Mouse (Mus musculus): ENCODE results near the gene Gm39115.
A peak's percentile ranks its signal among the peaks of the same experiment; 100 is the strongest.

Gene Gm39115

DNA sequence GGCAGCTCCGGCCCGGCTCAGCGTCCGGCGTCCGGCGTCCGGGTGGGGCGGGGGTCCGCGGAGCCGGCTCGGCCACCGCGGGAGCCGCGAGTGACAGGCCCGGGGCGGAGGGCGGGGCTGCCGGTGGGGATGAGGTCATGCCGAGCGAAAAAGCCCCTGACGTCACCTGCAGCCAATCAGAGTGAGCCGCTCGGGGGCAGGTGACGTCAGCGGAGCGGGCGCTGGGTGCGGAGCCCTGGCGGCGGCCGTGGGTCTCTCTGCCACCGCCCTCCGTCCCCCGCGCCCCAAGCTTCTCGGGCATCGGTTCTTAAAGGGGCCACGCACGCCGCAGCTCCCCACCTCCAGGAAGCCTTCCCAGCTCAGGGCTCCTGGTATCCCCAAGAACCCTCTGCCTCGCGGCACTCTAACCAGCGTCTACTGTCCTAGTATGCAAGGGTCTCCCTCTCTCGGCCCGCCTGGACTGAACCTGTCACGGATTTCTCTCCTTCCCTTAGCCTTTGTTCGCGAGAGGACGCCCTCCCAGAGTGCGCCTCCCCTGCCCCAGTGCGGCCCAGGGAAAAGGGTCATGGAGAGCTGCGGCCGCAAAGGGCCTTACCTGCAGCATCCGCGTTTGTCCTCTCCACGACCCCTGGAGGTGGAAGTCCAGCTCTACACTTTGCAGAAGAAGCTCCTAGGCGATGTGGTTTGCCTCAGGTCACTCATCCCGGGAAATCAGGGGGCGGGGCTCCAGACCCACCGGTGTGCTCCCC lies 40.5 kb downstream of the Gm39115 start, which contains the start of gene Dusp8:
Gene Dusp8, minus strand, starts transcription at position 661 of the 749 bp plus-strand sequence.
- DNase-seq (ENCODE audit: low read depth): no peak

DNA sequence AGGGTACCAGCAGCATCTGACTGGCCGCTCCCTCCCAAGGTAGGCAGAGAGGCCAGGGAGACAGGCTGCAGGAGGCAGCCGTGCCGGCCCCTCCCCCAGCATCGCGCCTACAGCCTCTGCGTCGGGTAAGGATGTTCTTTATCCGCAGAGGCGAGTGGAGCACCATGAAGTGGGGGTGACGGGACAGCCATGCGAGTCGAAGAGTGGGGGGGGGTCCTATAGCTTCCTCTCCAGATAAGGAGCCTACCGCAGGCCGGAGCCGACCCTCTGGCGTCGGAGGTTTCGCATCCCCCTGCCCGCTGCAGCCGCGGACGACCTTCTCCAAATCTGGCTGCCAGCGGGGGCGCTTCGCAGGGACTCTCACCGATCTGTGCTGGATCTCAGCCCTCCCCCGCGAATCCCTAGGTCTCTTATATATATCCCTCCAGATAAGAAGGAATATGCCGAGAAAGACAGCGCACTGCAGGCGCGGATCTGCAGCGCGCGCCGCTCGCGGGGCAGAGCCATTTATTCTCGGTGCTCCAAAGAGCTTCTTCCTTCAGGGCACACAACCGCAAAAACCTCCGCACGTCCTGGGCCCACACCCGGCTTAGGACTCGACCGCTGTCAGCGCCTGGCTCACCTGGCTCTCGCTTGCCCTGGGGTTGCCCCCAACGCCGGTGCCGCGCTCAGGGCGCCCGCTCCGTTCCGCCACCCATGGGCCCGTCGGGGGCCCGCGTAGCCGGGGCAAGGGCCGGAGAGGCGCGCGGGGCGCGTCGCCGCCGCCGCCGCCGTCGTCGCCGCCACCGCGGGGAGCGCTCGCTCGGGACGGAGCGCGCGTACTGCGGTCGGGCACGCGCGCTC lies 41.3 kb downstream of the Gm39115 start:
- DNase-seq (ENCODE audit: low read depth): no peak

DNA sequence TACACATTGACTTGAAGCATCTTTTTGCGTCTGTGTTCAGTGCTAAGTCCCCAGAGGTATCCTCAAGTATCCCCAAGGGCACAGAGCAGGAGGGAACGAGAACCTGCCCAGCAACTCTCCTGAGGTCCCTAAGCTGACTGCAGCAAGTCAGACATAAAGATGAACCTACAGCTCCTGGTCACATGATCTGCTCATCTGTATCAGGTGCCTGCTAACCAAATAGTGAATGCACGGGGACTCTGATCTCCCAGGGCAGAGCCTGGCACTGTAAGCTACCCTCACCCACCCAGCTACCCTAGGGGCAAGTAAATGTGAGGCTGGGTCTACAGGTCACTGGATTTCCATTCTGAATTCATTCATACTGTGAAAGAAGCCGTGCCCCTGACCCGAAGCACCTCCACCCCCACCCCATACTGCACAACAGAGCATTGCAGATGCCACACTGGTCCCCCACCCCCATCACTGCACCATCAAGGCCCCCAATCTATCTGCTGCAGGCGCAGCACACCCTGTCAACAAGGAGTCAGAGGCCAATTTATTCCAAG lies 42.1 kb downstream of the Gm39115 start:
- no peak for DNase-seq (ENCODE audit: low read depth)

DNA sequence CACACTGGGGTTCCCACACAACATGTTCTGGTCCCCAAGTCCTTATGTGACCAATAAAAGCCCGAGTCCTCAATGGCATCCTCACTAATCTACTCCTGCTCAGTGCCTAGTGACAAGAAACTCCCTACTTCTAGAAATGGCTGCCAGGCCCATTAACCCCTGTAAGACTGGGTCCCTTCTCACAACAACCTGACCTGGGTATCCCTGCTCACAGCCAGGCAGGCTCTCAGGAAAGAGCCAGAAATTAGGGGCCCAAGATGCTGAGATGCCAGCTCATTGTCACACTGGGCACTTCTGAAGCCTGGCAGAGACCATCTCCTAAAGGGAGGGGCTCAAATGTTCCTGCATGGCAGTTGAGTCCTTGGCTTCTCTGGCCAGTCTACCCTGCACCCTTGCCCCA lies 42.8 kb downstream of the Gm39115 start:
- DNase-seq (ENCODE audit: low read depth): no peak

DNA sequence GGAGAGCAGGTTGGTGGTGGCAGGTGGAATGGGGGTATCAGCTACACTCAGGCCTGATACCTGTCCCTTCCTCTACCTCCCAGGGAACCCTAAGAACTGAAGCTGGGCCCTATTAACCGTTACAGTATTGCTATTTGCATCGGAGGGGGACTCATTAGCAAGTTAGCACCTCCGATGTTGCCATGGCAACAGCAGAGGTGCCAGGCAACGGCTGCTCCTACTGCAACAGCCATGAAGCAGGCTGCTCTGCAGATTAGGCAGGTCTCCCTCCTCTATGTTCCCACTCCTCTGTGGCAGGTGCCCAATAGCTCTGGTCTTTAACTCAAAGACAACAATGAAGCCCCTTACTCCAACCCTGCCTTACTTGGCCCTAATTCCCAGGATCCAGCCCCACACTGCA lies 44.0 kb downstream of the Gm39115 start:
- DNase-seq (ENCODE audit: low read depth): no peak

DNA sequence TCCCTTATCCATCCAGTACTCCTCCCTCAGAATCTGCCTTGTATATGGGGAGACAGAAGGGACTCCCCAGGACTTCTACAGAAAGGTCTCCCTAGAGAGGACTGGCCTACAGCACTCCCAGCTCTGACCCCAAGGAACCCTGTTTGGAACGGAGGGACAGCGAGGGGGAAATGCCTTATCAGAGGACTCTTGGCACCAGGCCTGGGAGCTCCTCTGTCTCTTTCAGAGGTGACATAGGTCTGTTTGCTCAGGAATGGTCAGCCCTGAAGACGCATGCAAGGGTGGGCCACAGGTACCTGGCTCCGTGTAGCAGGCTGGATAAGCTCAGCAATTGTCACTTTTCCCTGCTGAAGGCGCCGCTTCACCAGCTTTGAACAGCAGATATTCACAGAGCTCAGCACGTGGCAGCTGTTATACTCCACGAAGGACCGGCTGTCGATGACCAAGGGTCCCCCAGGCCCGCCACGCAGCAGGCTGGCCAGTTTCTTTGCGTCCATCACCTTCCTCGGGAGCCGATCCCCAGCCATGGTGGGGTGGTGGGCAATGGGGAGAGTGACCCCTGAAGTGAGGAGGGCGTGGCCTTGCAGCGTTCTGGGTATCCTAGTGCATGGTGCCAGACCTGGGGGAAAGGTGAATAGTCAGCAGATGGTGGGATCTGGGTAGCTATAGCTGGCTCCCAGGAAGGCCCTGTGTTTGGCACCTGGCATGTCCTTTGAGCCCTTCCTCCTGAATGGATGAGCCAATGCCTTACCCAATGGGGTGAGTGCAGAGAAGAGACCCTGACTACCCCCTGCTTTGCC lies 46.0 kb downstream of the Gm39115 start:
- DNase-seq (ENCODE audit: low read depth): no peak

DNA sequence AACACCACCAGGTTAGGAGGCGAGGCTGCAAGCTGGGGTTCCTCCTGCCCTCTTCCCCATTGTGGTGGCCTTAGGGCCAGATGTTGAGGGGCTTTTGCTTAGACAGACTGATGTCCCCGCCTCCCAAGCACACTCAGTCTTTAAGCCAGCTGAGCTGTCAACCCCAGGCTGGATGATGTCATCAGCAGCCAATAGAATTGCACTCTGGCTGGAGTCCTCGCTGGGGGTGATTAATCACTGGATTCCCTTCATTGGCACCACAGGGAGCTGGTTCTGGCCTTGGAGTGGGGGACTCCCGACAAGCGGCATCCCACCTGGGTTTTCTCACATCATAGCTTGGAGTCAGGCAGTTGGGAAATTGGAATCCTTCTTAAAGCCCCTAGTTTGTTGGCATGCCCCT lies 46.9 kb downstream of the Gm39115 start:
- peak; percentile 21 for DNase-seq (ENCODE audit: low read depth)

DNA sequence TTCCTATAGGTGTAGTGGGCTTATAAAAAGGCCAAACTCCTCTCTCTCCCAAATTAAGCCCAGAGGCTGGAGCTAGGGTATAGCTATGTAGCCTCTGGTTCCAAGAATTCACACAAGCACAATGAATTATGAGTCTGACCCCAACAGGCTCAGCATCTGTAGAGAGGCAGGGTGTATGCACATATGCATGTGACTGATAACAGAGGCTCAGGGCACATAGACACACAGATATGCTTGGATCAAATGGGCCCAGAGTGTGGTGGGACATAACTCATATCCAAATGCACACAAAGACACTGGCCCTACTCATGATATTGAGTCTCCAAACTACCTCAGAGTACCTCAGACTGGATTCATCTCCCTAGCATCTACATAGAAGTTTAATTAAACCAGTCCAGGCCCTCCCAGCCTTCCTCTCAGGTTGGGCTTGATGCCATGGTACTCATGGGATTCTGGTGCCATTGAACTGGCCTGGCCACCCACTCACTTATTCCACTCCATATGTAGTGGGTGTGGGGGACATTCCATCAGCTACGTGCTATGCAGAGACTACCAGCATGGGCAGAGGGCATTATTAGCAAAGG lies 48.7 kb downstream of the Gm39115 start:
- no peak for DNase-seq (ENCODE audit: low read depth)

DNA sequence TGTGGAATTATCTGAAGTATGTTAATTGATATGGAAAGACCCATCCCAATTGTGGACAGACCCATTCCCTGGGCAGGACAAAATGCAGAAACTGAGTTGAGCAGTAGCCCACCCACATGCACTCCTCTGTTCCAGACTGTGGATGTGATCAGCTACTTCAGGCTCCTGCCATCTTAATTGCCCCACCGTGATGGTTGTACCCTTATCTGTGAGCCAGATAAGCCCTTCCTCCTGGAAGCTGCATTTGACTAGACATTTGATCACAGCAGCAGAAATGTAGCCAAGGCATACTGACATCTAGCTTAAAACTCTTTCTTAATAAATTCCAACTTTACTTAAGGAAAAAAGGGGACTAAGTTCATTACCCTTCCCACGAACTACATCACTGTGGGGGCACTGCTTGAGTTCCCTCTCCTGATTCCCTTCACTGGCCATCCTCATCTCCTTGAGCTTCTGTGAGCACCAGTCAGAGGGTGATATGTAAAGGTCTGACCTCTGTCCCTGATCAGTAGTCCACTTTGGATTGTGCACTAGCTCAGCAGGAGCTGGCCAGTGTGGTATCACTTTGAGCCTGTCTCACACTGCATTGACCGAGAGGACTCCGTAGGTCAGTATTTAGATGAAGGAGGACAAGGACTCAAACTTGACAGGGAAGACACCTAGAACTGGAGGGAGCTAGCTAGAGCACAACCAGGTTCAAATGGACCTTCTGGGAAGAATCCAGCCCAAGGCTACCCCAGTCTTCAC lies 49.5 kb downstream of the Gm39115 start:
- DNase-seq (ENCODE audit: low read depth): no peak

Measured in 416B (cell line).